Mouse (Mus musculus): ENCODE results near the gene Kcnip1.

Gene Kcnip1

GRCm38 (mm10) chr11:33824739-33825138 lies 168.2 kb downstream of the Kcnip1 start:
- no peak for DNase-seq

GRCm38 (mm10) chr11:33821331-33821730 lies 171.6 kb downstream of the Kcnip1 start:
- DNase-seq: no peak

GRCm38 (mm10) chr11:33820876-33821275 lies 172.1 kb downstream of the Kcnip1 start:
- no peak for DNase-seq

GRCm38 (mm10) chr11:33818861-33819503 lies 174.0 kb downstream of the Kcnip1 start:
- DNase-seq: no peak

GRCm38 (mm10) chr11:33816020-33816419 lies 176.9 kb downstream of the Kcnip1 start:
- no peak for DNase-seq

- DNase-seq: no peak
Observed at GRCm38 (mm10) chr11:33810105-33810504, 182.8 kb downstream of the Kcnip1 start.

- DNase-seq: no peak
Observed at GRCm38 (mm10) chr11:33803093-33803492, 189.9 kb downstream of the Kcnip1 start.

- DNase-seq: peak; percentile 11
Observed at GRCm38 (mm10) chr11:33800436-33801088, 192.4 kb downstream of the Kcnip1 start.

- DNase-seq: peak; percentile 1
Observed at GRCm38 (mm10) chr11:33799933-33800332, 193.0 kb downstream of the Kcnip1 start.

GRCm38 (mm10) chr11:33798094-33798648 lies 194.8 kb downstream of the Kcnip1 start:
- DNase-seq: no peak

GRCm38 (mm10) chr11:33787362-33787761 lies 205.6 kb downstream of the Kcnip1 start:
- peak; percentile 24 for DNase-seq

- DNase-seq: no peak
Observed at GRCm38 (mm10) chr11:33786572-33786971, 206.4 kb downstream of the Kcnip1 start.

GRCm38 (mm10) chr11:33781561-33781971 lies 211.4 kb downstream of the Kcnip1 start:
- no peak for DNase-seq

GRCm38 (mm10) chr11:33780263-33780662 lies 212.7 kb downstream of the Kcnip1 start:
- DNase-seq: no peak

GRCm38 (mm10) chr11:33772615-33773141 lies 220.3 kb downstream of the Kcnip1 start:
- no peak for DNase-seq

GRCm38 (mm10) chr11:33772043-33772442 lies 220.9 kb downstream of the Kcnip1 start:
- no peak for DNase-seq

GRCm38 (mm10) chr11:33766976-33767938 lies 225.7 kb downstream of the Kcnip1 start:
- no peak for DNase-seq

GRCm38 (mm10) chr11:33761201-33761755 lies 231.7 kb downstream of the Kcnip1 start:
- DNase-seq: no peak

GRCm38 (mm10) chr11:33756624-33757023 lies 236.3 kb downstream of the Kcnip1 start:
- DNase-seq: no peak

GRCm38 (mm10) chr11:33752431-33752873 lies 240.5 kb downstream of the Kcnip1 start:
- DNase-seq: no peak

GRCm38 (mm10) chr11:33751503-33751902 lies 241.4 kb downstream of the Kcnip1 start:
- DNase-seq: no peak

- DNase-seq: peak; percentile 46
Observed at GRCm38 (mm10) chr11:33749979-33750378, 243.0 kb downstream of the Kcnip1 start.

All from lung, postnatal 36 days (tissue).